Mouse (Mus musculus) brain, adult 2 months (tissue): Measurements from ENCODE around the gene Bbs9.

ENCODE experiments used
- DNase-seq: peaks from one replicate; pipeline ENCODE4 v3.0.0; 2011; ENCODE audit warnings: low read depth, low spot score

Bbs9 gene

GRCm38 (mm10) chr9:22532810-22533447, 57.4 kb downstream of the Bbs9 start:
- DNase-seq: peak; percentile 87

- DNase-seq: no peak
Measured at GRCm38 (mm10) chr9:22537767-22538373, 62.4 kb downstream of the Bbs9 start.

- no peak for DNase-seq
Measured at GRCm38 (mm10) chr9:22539546-22539945, 64.0 kb downstream of the Bbs9 start.

- DNase-seq: no peak
Measured at GRCm38 (mm10) chr9:22541130-22541529, 65.6 kb downstream of the Bbs9 start.

- DNase-seq: no peak
Measured at GRCm38 (mm10) chr9:22543467-22543866, 68.0 kb downstream of the Bbs9 start.

- DNase-seq: no peak
Measured at GRCm38 (mm10) chr9:22544349-22545341, 69.1 kb downstream of the Bbs9 start.

GRCm38 (mm10) chr9:22551273-22551672, 75.8 kb downstream of the Bbs9 start:
- no peak for DNase-seq

GRCm38 (mm10) chr9:22556076-22556475, 80.6 kb downstream of the Bbs9 start:
- no peak for DNase-seq

GRCm38 (mm10) chr9:22557467-22557866, 82.0 kb downstream of the Bbs9 start:
- peak; percentile 78 for DNase-seq

- DNase-seq: no peak
Measured at GRCm38 (mm10) chr9:22563612-22564347, 88.3 kb downstream of the Bbs9 start.

GRCm38 (mm10) chr9:22567726-22568125, 92.2 kb downstream of the Bbs9 start:
- DNase-seq: no peak

- peak; percentile 12 for DNase-seq
Measured at GRCm38 (mm10) chr9:22576426-22577139, 101.1 kb downstream of the Bbs9 start.

- no peak for DNase-seq
Measured at GRCm38 (mm10) chr9:22578266-22578665, 102.8 kb downstream of the Bbs9 start.

- peak; percentile 24 for DNase-seq
Measured at GRCm38 (mm10) chr9:22584221-22584620, 108.7 kb downstream of the Bbs9 start.

- DNase-seq: no peak
Measured at GRCm38 (mm10) chr9:22593032-22593431, 117.5 kb downstream of the Bbs9 start.

- peak; percentile 40 for DNase-seq
Measured at GRCm38 (mm10) chr9:22596650-22597049, 121.1 kb downstream of the Bbs9 start.

GRCm38 (mm10) chr9:22613271-22613824, 137.8 kb downstream of the Bbs9 start:
- peak; percentile 61 for DNase-seq

- no peak for DNase-seq
Measured at GRCm38 (mm10) chr9:22619245-22619644, 143.7 kb downstream of the Bbs9 start.

- DNase-seq: peak; percentile 66
Measured at GRCm38 (mm10) chr9:22624966-22625365, 149.5 kb downstream of the Bbs9 start.

- no peak for DNase-seq
Measured at GRCm38 (mm10) chr9:22626014-22626413, 150.5 kb downstream of the Bbs9 start.

- DNase-seq: no peak
Measured at GRCm38 (mm10) chr9:22627912-22628311, 152.4 kb downstream of the Bbs9 start.
